Mouse (Mus musculus) thymus, postnatal 36 days (tissue): ENCODE data around the gene Sepsecs.
"Not testable (repeated sequence)": the region's sequence is repeated elsewhere in the genome, so short reads cannot be mapped to it uniquely, and the experiment has no call there.

Source experiments
- DNase-seq, 2 experiments: peaks; one replicate each; pipeline ENCODE4 v3.0.0; 2022; ENCODE audit warnings: mixed read lengths in 2 of 2

Sepsecs gene

DNA sequence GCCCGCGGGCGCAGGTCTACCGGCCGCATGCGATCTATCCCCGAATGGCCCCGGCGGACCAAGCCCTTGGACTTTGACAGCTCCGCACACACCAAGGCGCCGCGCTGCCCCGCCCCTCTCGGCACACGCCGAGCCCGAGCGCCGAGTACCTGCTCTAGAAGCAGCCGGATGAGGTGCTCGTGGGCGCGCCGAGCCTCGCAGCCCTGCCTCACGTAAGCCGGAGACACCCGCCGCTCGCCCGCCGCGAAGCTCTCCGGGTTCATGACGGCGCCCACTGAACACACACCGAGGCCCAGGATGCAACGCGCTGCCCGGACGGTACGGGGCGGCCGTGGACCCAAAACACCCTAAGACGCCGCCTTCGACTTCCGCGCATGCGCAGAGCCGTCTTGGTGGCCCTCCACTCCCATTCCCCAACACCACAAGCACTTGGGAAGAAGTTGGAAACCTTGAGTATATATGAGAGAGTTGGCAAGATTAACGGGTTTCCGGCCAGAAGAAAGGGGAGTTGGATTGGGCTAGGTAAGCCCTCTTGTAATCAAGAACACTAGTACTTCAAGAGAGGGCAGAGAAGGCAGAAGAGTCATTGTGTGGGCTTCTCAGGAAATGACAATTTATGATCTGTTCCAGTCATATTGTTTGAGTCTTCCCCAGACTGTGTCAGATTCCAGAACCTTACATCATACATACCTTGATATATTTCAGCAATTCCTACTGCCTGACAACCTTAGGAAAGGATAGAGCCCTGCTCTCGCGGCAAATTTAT lies at the start of gene Sepsecs:
Gene Sepsecs, minus strand, starts transcription at position 283 of the 766 bp plus-strand sequence.
- DNase-seq, result peak; percentile 92 to 94

DNA sequence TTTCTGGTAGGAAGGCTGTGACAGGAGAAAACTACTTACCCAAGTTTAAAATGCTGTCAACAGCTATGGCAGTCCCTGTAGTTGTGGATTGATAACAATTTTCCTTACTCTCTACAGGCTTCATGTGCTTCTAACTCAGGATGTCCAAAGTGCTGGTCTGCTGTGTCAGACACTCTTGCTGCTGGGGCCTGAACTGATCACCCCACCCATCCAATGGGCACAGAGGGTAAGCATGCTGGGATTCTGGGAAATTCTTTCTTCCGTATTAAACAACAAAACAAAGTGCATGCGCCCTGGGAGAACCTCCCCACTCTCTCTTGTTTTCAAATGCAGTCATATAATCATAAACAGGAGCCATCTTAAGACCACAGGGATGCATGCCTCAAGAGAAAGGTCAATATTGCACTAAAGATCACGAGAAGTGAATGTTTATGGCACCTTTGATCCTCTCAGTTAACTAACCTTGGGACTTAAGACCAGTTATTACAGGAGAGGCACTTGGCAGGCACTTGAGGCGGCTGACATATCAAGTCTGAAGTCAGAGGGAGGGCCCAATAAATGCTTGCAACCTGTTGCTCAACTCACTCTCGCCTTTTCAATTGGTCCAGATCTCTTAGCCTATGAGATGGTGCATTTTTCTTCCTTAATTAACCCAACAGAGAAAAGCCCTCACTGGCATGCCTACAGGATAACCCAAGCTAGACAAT lies 47.4 kb upstream of the Sepsecs start:
- DNase-seq, result no peak

DNA sequence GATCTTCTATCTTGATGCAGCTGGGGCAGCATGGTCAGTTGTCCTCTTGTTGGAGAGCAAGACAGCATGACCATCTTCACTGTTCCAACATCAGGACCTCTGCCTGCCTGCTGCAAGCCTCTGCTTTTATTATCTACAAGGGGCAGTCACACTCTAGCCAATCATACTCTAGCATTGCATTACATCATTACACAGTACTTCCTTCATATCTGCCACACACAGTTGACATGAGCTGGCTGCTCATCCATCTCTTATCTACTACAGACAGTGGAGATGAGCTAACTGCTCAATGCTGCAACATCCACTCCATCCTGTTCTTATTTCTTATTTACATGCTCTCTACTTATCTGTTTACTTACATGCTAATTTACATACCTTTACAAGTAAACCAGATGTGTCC lies 43.2 kb upstream of the Sepsecs start:
- DNase-seq, result no peak

DNA sequence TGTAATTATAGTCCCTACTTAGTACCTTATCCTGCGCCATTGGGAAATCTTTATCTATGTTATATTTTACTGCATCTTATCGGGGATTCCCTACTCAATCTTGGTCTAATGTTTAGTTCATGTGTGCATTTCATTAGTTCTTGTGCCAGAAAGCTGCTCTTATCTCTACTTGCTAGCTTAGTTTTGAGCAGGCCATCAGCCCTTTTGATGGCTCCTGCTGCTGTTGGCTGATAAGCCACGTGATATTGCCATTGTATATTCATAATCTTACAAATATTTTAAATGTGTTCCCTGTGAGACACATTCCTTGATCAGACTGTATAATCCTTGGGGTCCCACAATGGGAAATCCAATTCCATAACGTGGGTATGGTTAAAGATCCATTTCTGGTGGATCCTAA lies 35.1 kb upstream of the Sepsecs start:
- no peak for DNase-seq

DNA sequence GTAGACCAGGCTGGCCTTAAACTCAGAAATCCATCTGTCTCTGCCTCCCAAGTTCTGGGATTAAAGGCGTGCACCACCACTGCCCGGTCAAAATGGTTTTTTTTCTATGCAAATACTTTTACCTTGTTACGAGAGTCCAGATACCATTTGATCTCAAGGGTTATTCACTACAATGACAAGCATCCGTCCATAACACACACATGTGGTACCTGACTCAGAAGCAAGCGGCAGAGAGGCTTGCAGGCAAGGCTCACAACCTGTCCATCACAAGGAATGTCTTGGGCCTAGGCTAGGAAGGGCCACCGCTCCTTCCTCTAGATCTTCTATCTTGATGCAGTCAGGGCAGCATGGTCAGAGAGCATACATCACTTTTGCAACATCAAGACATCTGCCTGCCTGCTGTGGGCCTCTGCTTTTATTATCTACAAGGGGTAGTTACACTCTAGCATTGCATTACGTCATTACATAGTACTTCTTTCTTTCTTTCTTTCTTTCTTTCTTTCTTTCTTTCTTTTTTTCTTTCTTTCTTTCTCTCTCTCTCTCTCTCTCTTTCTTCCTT lies 28.5 kb upstream of the Sepsecs start:
- not testable (repeated sequence) for DNase-seq

DNA sequence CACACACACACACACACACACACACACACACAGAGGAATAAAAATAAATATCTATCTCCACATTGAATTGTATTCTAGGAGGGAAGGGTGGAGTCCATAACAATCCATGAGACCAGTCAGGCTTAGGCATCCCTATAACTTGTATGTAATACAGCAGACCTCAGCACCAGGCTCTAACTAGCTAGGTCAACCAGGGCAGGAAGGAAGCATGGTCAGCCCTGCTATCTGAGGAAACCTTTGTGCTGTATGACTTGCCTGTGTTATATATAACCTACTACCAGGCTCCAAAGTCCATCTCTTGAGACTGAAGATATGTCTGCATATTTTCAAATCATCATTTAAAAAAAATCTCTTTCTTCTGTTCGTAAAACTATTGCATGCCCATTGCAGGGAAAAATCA lies 27.8 kb upstream of the Sepsecs start:
- no peak for DNase-seq

DNA sequence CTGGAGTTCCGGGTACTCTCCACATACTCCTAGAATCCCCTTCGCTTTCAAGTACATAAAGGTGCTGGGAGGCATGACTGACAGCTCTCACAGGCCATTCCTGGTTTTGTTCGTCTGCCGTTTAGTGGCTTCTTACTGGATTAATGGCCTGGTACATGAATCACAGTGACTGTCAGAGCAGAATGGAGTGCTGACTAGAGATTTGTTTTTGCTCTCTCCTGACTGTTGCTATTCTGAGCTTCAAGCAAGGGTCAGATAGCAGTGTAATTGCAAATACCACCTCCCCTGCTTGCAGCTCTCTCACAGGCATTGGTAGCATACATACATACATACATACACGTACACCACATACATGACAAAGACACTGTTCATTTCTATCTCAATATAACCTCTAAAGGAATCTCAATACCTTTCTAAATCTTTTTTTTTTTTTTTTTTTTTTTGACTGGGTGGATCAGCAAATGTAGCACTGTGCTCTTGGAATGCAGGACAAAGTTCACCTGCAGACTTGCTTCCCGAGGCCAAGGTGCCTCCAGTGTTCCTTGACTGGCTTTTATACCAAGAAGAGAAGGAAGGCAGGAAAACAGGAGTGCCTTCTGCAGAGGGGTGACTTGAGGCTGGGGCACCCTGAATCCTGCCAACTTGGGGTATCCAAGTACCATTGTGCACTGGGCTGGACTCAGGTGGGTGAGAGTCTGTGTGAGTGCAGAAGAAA lies 18.4 kb upstream of the Sepsecs start:
- no peak for DNase-seq

DNA sequence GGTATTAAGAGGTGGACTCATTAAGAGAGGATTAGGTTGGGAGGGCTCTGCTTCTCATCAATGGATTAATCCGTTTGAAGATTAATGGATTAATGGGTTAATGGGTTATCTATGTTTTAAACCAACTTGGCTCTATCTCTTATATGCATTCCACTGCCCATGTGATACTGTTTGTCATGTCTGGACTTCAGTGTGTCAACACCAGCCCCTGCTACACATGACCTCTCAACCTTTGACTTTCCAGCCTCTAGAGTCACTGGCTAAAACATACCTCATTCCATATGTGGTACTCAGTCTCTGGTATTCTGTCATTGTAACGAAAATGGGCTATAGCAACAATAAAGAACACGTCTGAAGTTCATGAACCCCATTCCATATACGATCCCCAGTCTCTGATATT lies 11.6 kb upstream of the Sepsecs start:
- no peak for DNase-seq

DNA sequence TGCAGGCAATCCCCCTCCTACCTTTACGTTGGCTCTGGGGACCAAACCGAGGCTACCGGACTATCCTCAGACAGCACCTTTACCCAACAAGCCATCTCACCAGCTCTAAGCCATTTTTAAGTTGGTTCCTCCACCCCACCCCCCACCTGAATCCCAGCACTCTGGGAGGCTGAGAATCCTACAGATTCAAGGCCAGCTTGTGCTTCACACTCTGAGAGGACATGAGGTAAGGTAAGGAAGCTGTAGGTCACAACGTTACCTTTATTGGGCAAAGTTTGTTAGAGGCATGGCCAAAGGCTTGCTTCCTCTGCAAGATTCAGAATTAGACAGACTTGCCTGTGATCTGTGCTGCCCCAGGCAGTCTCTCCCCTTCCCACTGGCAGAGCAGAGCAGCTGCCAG lies 10.7 kb upstream of the Sepsecs start:
- no peak for DNase-seq

DNA sequence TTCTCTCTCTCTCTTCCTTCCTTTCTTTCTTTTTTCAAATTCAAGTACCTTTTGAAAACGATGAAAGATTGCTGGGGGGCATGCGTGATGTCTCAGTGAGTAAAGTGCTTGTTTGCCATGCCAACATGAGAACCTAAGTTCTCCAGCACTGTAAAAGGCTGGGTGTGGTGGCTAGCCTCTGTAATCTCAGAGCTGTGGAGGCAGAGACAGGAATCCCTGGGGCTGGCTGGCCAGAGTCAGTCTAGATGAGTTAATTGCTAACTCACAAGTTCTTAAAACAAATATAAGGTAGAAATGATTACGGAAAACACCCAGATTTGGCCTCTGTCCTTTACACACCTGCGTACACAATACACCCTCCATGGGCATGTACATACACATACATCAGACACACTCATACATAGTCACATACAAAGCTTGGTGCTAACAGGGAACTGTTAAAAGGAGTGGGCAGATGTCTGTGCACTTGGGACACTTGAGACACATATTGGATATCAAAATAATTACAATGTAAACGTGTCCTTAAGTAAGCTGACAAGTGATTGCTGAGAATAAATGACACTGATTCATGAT lies 9.1 kb upstream of the Sepsecs start:
- no peak for DNase-seq

DNA sequence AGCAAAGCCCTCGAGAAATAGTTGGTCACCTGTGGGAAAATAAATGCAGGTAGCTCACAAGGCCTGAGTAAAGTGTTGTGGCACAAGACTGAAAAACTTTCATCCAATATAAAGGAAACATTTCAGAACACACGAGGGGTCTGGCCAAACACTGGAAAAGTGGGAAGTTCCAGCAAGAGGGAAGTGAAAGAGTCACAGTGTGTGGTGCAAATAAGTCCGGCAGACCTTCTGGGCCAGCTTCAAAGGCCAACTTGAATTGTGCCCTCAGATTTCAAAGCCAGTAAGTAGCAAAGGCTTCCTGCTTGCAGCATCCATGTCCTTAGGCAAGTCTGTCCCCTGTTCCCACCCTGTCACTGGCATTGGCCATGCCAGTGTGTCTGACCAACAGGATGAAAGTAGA lies 7.6 kb upstream of the Sepsecs start:
- no peak for DNase-seq

DNA sequence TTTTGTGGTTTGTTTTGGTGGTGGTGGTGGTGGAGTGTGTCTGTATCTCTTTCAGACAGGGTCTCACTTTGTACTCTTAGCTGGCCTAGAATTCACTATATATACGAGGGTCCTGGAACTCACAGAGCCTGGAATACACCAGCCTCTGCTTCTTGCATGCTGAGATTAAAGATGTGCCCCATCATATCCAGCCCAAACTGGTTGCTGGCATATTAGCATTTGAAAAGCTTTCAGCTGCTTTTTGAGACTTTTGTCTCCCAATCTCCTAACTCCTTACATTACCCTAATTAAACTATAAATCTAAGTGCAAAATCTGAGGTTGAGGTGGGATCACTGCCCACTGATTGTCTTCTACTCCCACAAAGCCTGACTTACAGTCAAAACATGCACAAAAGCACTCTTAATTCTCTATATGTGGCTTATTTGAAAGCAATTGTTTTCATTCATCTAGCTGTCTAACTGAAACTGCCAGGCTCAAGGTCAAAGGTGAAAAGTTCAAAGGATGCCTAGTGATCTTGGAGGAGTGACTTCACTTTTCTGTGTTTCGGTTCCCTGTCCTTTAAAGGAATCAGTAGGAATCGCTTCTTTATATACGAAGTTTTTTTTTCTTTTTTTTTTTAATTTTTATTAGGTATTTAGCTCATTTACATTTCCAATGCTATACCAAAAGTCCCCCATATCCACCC lies 5.0 kb upstream of the Sepsecs start:
- DNase-seq, result no peak

DNA sequence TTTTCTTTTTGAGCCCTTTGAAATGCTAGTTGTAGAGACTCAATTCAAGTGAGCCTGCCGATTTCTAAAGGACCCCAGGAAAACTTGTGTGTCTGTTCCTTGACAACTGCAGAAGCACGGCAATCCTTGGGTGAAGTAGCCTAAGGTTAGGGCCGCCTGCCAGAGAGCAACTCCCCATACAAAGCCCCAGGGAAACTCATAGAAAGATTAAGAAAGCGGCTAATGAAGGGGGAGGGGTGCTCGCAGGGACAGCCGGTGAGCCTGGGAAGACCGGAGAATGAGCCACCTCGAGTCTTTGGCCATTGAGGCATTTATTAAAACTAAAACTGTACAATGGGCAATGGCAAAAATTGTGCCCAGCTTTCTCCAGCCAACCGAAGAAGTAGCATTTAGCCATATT lies 3.8 kb upstream of the Sepsecs start:
- no peak for DNase-seq

DNA sequence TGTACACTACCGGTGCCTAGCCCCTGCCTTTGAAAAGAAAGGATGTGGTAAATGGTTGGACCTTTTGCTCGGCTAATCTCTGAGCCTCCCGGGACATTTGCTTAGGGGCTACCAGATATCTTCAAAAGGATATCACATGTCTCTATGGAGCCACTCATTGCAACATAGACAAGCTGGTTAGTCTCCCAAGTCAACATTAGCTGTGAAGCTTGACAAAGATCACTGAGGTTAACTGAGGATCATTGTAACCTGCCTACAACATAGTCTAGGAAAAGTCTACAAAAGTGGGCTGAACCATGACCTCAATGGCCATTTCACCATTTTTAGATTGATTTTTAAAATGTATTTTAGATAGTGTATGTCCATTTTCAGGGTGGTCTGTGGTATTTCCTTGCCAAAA lies 1.2 kb upstream of the Sepsecs start:
- DNase-seq, result no peak

DNA sequence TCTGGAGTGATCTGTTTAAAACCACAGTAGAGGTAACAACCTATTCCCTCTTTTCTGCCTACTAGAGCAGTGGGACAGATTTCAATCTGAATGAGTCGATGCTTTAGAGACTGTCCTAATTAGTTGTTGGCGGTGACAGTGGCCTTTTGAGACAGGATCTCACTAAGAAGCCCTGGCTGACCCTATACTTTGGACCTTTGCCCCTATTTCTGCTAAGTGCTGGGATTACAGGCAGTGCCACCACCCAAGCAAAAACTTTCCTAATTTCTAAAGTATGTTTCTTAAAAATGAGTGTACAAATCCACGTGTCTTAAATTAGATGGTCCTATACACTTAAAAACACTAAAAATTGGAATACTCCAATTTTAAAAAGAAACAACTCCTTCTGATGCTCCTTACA lies 2.7 kb downstream of the Sepsecs start:
- no peak for DNase-seq

DNA sequence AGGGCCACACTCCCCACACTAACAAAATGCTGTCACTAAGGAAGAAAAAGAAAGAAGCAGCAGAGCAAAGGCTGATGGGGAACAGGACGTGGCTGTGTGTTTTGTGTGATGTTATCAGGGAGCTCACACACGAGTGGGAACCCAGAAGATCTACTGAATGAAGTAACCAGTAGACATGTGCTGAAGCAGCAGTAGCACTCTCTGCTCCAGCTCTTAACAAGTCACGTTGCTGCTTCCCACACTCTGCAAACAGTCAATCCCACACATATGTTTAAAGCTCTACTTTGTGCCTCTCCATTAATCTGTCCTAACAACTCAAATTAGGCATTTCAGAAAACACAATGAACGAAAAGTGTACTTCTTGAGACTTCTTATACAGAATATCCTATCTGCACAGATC lies 11.6 kb downstream of the Sepsecs start:
- no peak for DNase-seq

DNA sequence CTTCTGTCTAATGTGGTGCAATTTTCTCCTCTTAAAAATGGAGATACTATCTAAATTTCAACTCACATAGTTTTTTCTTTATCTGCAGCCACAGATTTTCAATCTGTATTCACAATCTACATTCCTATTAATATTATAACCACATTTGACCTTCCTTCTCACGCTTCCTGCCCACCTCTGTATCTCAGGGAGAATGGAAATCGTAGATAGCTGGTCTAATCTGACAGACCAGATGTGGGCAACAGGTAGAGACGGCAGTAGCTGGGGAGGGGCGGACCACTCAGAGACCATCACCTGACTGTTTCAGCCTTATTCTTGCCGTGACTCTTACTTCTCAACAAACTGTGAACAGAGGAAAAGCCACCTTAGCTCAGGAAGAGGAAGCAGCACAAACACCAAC lies 12.2 kb downstream of the Sepsecs start:
- DNase-seq, result no peak

DNA sequence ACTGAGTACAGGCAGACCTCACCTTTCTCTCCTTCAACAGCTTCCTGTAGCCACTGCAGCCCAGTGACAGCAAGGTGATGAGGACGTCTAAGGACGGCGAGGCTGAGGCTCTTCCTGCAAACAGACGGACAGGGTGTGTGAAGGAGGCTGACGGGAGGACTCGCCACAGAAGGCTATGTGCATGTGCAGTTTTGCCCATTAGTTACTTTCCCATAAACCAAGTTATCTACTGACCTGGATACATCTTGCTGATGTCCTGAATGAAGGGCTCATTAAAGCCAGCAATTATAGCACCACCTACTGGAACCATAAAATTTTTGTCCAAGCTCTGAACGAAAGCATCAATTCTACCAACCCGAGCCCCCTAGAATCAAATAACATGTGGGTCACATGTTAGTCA lies 13.5 kb downstream of the Sepsecs start:
- DNase-seq, result no peak

DNA sequence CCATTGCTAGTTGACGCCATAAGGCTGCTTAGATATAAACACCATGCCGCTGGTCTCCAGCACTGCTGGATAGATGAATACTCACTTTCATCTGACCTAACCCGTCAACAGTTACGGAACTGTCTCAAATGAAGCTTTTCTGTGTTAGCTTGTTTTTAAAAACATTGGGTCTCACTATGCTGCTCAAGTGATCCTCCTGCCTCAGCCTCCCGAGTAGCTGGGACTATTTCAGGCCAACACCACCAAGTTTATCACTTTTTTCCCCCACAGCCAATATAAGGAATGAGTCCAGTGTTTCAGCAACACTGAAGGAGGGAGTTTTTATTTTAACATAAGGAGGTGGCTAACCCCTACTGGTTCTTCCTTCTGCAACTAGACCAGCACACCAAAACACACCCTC lies 14.5 kb downstream of the Sepsecs start:
- no peak for DNase-seq

DNA sequence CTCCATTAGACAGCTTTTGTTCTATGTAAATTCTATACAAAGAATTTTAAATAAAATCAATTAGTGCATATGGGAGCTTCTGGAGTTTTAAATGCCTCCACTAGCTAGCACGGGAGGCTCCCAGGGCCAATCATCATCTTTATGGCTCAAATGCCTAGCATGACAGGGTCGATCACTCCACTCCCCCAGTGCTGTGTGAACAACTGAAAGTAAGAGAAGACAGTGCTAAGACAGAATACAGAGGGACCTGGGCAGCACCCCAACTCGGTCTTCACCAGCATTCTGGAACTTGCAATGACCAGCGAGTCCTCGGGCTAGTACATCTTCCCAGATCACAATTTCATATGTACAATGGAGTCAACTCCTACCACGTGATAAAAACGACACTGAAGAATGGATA lies 16.9 kb downstream of the Sepsecs start:
- DNase-seq, result no peak

DNA sequence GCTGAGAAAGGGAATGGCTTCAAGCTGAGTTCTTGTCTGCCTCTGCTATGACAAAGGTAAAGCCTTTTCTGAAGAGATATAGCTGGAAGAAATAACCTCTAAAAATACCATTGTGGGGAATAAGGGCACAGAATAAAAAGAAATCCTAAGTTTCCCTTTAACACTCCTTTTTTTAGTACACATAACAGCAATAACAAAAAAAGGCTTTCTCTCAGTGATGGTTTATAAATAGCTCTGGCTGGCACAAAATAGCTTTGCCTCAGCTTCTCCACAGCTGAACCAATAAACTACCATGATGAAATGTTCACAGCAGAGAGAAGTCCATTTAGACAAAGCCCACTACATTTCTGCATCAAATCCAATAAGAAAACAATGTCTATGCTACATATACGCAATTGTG lies 17.4 kb downstream of the Sepsecs start:
- DNase-seq, result no peak

DNA sequence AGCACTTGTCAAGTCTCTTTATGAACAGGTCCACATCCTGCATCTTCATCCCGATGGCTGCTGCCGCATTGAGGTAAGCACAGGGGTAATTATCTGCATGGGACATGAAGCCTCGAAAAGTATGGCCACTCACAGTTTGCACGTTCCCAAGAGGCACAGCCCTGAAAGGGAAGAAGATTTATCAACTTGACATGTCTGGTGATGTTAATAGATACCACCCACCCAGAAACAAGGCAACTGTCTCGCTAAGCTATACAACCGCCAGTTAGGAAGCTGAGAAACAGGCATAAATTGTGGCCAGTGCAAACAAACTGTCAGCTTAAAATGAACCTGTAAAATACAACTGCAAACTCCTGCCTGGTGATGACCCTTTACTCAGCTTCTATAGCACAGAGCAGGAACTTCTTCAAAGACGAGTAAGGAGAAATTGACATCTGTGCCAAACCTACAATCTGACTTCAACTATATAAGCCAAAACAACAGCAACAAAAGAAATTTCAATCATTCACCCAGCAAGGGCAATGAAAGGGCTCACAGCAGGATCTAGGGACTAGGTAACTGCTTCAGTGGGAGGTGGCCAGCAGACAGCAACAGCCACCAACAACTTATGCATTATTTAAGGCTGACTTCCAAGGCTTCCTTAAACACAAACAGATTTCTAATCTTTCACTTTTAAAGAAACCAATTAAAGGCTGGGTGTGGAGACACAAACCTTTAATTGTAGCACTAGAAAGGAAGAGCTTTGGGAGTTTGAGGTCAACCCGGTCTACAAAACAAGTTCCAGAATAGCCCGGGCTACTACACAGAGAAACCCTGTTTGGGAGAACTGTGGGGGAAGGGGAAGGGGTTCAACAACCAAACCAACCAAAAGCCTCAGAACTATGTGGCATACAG lies 25.3 kb downstream of the Sepsecs start:
- no peak for DNase-seq
